9 mouse cellular contexts compared by ENCODE assay signal in genomic region chr2:54435937-54436735, GRCm38 (mm10). TPM values are rescaled to one million over a fixed set of nuclear protein-coding genes. Genes with fewer than 3 reads are reported as not detected.
DNase-seq lines count a peak whose midpoint lies in the region; ATAC-seq lines count a peak whose summit lies in the region.
"Had no signal": no experiment of that assay in that cellular context is flagged by ENCODE, and none has a peak within 500 bp of the region (broad histone marks: within the 10 kb centered on the region; RNA-seq: fewer than 3 reads in every experiment).

Galnt13 (plus strand) TSS chr2:54436317.

- no peaks in the 10 kb centered on the region for H3K9me3 ChIP-seq in kidney, embryonic 15.5 days (replicated peaks)
- H3K9me3 ChIP-seq in stomach, embryonic 15.5 days = no peaks in the 10 kb centered on the region

- no peaks in the 10 kb centered on the region for H3K36me3 ChIP-seq in kidney, embryonic 15.5 days
- H3K36me3 ChIP-seq in stomach, embryonic 15.5 days = no peaks in the 10 kb centered on the region

- ATAC-seq in kidney, embryonic 15.5 days (replicated peaks; ENCODE audit: low FRiP score) = peak; percentile 92
- ATAC-seq in stomach, embryonic 15.5 days (ENCODE audit: insufficient read depth, low FRiP score, low read depth) = peak; percentile 77; the same call in 1 of the 2 replicates
- ATAC-seq in erythroid progenitor cell, adult 5-6 weeks (replicated peaks; ENCODE audit: low FRiP score, poor library complexity, severe bottlenecking) = no peak

- H3K9ac ChIP-seq in kidney, embryonic 15.5 days = no peak within 1 kb of the TSS
- H3K9ac ChIP-seq in stomach, embryonic 15.5 days = no peak within 1 kb of the TSS

- peak within 1 kb of the TSS; percentile 53 for H3K4me3 ChIP-seq in kidney, embryonic 15.5 days (replicated peaks)
- peak within 1 kb of the TSS; percentile 45 for H3K4me3 ChIP-seq in stomach, embryonic 15.5 days (replicated peaks)

- no peak within 1 kb of the TSS for H3K27ac ChIP-seq in kidney, embryonic 15.5 days
- no peak within 1 kb of the TSS for H3K27ac ChIP-seq in stomach, embryonic 15.5 days

- under 1% methylated on average over 79 of the region's 81 CpGs for WGBS in kidney, embryonic 15.5 days
- WGBS in stomach, embryonic 15.5 days = under 1% methylated on average over 74 of the region's 81 CpGs

- H3K4me1 ChIP-seq in kidney, embryonic 15.5 days = peaks cover 18% of the 10 kb centered on the region
- no peaks in the 10 kb centered on the region; the same call in 1 of the 2 replicates for H3K4me1 ChIP-seq in stomach, embryonic 15.5 days

- DNase-seq in kidney, adult 9 months = no peak
- peak; percentile 89 to 91 for DNase-seq in cerebellum, postnatal 14 days
- DNase-seq in frontal cortex, postnatal 25 days (ENCODE audit: low spot score in 2 of 2) = peak; percentile 49 to 62
- DNase-seq in left cerebral cortex, adult 8-10 months (ENCODE audit: low spot score in 2 of 2) = peak; percentile 58 to 73
- peak; percentile 9 to 44 for DNase-seq in lung, postnatal 4 days

- peaks cover 51% of the 10 kb centered on the region for H3K27me3 ChIP-seq in kidney, embryonic 15.5 days
- H3K27me3 ChIP-seq in stomach, embryonic 15.5 days (replicated peaks) = peaks cover 30% of the 10 kb centered on the region

- peak within 1 kb of the TSS; percentile 93 for H3K4me2 ChIP-seq in kidney, embryonic 15.5 days
- peak within 1 kb of the TSS; percentile 90 for H3K4me2 ChIP-seq in stomach, embryonic 15.5 days

RNA-seq across cellular contexts. Expression of gene Galnt13, which starts in this region (rescaled TPM):
- 0.06 and 0.23 TPM in 2 replicates for polyA plus RNA-seq in kidney, embryonic 15.5 days (2015; fragmentation: Nextera tagmentation; extraction: Ambion mirVana)
- 10 to 100 TPM; 43.2 to 51.5 (median 49.1) TPM for total RNA-seq in left cerebral cortex, adult 8-10 months (2022)
- polyA plus RNA-seq in stomach, embryonic 15.5 days (2015; fragmentation: Nextera tagmentation; extraction: Ambion mirVana) = 0.54 and 0.92 TPM in 2 replicates
- not detected in 2 replicates for total RNA-seq in erythroid progenitor cell, adult 5-6 weeks (2015; ENCODE audit: low replicate concordance)
- total RNA-seq in erythroid progenitor cell, adult 5-6 weeks (2017; ENCODE audit: low replicate concordance) = not detected in 2 replicates
- total RNA-seq: neutrophil, adult 5-6 weeks had no signal

Comparison
In these comparisons a context has a peak if more than half of its experiments do, and no peak if none do; other contexts are left out.
1. RNA of gene Galnt13 (total RNA-seq): 43.2 to 51.5 TPM in left cerebral cortex, adult 8-10 months; not detected in erythroid progenitor cell, adult 5-6 weeks; every median in the first group is over 10 times any median in the second.
2. Peak in ATAC-seq, H3K4me3 ChIP-seq and H3K4me2 ChIP-seq in kidney, embryonic 15.5 days; RNA of the gene not detected or under 1 TPM.
3. Peak in ATAC-seq, H3K4me3 ChIP-seq and H3K4me2 ChIP-seq in stomach, embryonic 15.5 days; RNA of the gene not detected or under 1 TPM.